Comparison of ENCODE assay signal across 15 mouse cellular contexts in the genomic region with DNA sequence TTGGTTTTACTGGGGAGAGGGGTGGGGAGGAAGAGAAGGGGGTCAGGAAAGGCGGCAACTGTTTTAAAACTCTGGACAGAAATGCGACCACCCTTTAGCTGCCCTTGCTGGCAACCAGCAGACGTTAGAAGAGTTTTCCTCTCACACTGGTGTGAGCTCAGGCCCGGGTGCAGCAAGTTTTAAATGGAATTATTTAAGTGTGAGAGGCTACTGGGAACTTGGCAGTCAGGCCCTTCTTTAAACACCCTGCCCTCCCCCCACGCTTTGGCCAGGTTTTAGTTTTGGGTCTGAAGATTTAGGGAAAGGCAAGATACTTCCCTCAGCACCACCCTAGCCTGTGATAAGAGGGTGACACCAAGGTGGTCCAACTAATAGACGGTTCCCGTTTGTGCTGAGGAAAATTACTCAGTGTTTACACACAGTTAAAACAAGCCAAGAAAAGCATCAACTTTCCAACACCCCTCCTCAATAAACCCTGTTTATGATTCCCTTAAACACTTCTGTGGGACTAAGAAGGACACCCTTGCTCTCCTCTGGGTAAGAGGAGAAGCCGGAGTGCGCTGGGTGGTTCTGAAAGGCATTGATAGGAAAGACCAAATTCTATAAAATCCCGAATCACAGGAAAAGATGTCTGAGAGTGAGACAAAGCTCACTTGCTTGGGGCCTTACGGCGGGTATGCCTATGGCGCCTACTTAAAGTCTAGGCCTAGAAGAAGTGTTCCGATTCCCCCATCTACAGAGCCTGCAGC. TPM values are rescaled to one million over a fixed set of nuclear protein-coding genes. Genes with fewer than 3 reads are reported as not detected.
DNase-seq lines count a peak whose midpoint lies in the region; ATAC-seq and TF ChIP-seq lines count a peak whose summit lies in the region.
"Had no signal": no experiment of that assay in that cellular context is flagged by ENCODE, and none has a peak within 500 bp of the region (broad histone marks: within the 10 kb centered on the region; RNA-seq: fewer than 3 reads in every experiment).

No protein-coding gene starts in this region.

- H3K27ac ChIP-seq in forebrain, postnatal 0 days (ENCODE audit: low read depth, low read length) = peak overlapping the region; percentile 92
- peak overlapping the region; percentile 89 for H3K27ac ChIP-seq in midbrain, embryonic 14.5 days (replicated peaks; ENCODE audit: low read depth, low read length)
- peak overlapping the region; percentile 21; the same call in 1 of the 2 replicates for H3K27ac ChIP-seq in stomach, embryonic 14.5 days (ENCODE audit: low read length)
- H3K27ac ChIP-seq in kidney, embryonic 15.5 days = no peak overlapping the region
- H3K27ac ChIP-seq: intestine, embryonic 15.5 days; limb, embryonic 13.5 days had no signal

- no peak for TF ChIP-seq CTCF in forebrain, postnatal 0 days (IDR thresholded peaks at IDR 0.05; ENCODE audit: low read depth)

- peaks cover 6% of the 10 kb centered on the region for H3K4me1 ChIP-seq in forebrain, postnatal 0 days (ENCODE audit: insufficient read depth)
- peaks cover 30% of the 10 kb centered on the region for H3K4me1 ChIP-seq in midbrain, embryonic 14.5 days (ENCODE audit: control insufficient read depth, insufficient read depth, low read length)
- peaks cover 5% of the 10 kb centered on the region; the same call in 1 of the 2 replicates for H3K4me1 ChIP-seq in stomach, embryonic 14.5 days (ENCODE audit: control insufficient read depth, insufficient read depth, low read length)
- H3K4me1 ChIP-seq in kidney, embryonic 15.5 days = peaks cover 27% of the 10 kb centered on the region

- peak overlapping the region; percentile 5; the same call in 1 of the 2 replicates for H3K4me3 ChIP-seq in forebrain, postnatal 0 days (ENCODE audit: low read depth, low read length)
- no peak overlapping the region; the same call in 1 of the 2 replicates for H3K4me3 ChIP-seq in midbrain, embryonic 14.5 days (replicated peaks; ENCODE audit: low read depth, low read length)
- H3K4me3 ChIP-seq in stomach, embryonic 14.5 days (ENCODE audit: low read depth, low read length) = no peak overlapping the region
- no peak overlapping the region for H3K4me3 ChIP-seq in kidney, embryonic 15.5 days (replicated peaks)
- H3K4me3 ChIP-seq: embryonic facial prominence, embryonic 12.5 days; heart, embryonic 12.5 days; intestine, embryonic 15.5 days; limb, embryonic 13.5 days had no signal

- ATAC-seq in forebrain, postnatal 0 days = no peak
- no peak for ATAC-seq in midbrain, embryonic 14.5 days (ENCODE audit: low FRiP score, low TSS enrichment)
- no peak for ATAC-seq in stomach, embryonic 14.5 days (ENCODE audit: insufficient number of reproducible peaks, insufficient read depth, low FRiP score, low read depth)
- ATAC-seq in kidney, embryonic 15.5 days (replicated peaks; ENCODE audit: low FRiP score) = no peak
- ATAC-seq: activated CD4-positive, CD25-positive, alpha-beta regulatory T cell, adult 4 months; intestine, embryonic 15.5 days had no signal

- peak; percentile 63 for DNase-seq in embryo, embryonic 10.5 days (ENCODE audit: low spot score)
- DNase-seq in embryo, embryonic 10 days (ENCODE audit: low spot score) = no peak
- DNase-seq in forebrain, postnatal 0 days = peak; percentile 71
- DNase-seq in midbrain, embryonic 14.5 days = peak; percentile 67
- DNase-seq in right cerebral cortex, adult 2 months (ENCODE audit: low spot score in 2 of 2) = no peak
- no peak for DNase-seq in spleen, postnatal 14 days (ENCODE audit: low spot score in 2 of 2)
- DNase-seq: lung, embryonic 14.5 days had no signal

- H3K36me3 ChIP-seq in forebrain, postnatal 0 days (ENCODE audit: insufficient read depth) = no peaks in the 10 kb centered on the region
- H3K36me3 ChIP-seq in midbrain, embryonic 14.5 days (ENCODE audit: control insufficient read depth, insufficient read depth, low read length) = no peaks in the 10 kb centered on the region
- H3K36me3 ChIP-seq in stomach, embryonic 14.5 days (ENCODE audit: control insufficient read depth, insufficient read depth, low read length) = no peaks in the 10 kb centered on the region
- H3K36me3 ChIP-seq in kidney, embryonic 15.5 days = no peaks in the 10 kb centered on the region
- H3K36me3 ChIP-seq: embryonic facial prominence, embryonic 12.5 days; G1E; heart, embryonic 12.5 days; intestine, embryonic 15.5 days; limb, embryonic 13.5 days had no signal

- no peaks in the 10 kb centered on the region for H3K9me3 ChIP-seq in forebrain, postnatal 0 days (ENCODE audit: low read length)
- no peaks in the 10 kb centered on the region for H3K9me3 ChIP-seq in midbrain, embryonic 14.5 days (ENCODE audit: control insufficient read depth, low read length)
- H3K9me3 ChIP-seq in stomach, embryonic 14.5 days (ENCODE audit: control insufficient read depth, low read depth, low read length) = no peaks in the 10 kb centered on the region
- no peaks in the 10 kb centered on the region for H3K9me3 ChIP-seq in kidney, embryonic 15.5 days (replicated peaks)
- H3K9me3 ChIP-seq: embryonic facial prominence, embryonic 12.5 days; heart, embryonic 12.5 days; intestine, embryonic 15.5 days; limb, embryonic 13.5 days had no signal

- WGBS in forebrain, postnatal 0 days = 16% methylated on average over 14 of the region's 14 CpGs
- 7% methylated on average over 14 of the region's 14 CpGs for WGBS in midbrain, embryonic 14.5 days
- 14% methylated on average over 14 of the region's 14 CpGs for WGBS in stomach, embryonic 14.5 days
- 2% methylated on average over 14 of the region's 14 CpGs for WGBS in kidney, embryonic 15.5 days

- H3K27me3 ChIP-seq in forebrain, postnatal 0 days (ENCODE audit: insufficient read depth, low read length) = 0 out of 2 replicates have a peak, but pooled peaks cover 4% of the 10 kb centered on the region
- peaks cover 22% of the 10 kb centered on the region for H3K27me3 ChIP-seq in midbrain, embryonic 14.5 days (ENCODE audit: control insufficient read depth, insufficient read depth, low read length)
- H3K27me3 ChIP-seq in stomach, embryonic 14.5 days (ENCODE audit: control insufficient read depth, insufficient read depth, low read length) = peaks cover 39% of the 10 kb centered on the region
- H3K27me3 ChIP-seq in kidney, embryonic 15.5 days = peaks cover 100% of the 10 kb centered on the region

- H3K9ac ChIP-seq in forebrain, postnatal 0 days = peak overlapping the region; percentile 61
- peak overlapping the region; percentile 38 for H3K9ac ChIP-seq in midbrain, embryonic 14.5 days (replicated peaks; ENCODE audit: low read length)
- H3K9ac ChIP-seq in stomach, embryonic 14.5 days (replicated peaks; ENCODE audit: low read depth, low read length) = no peak overlapping the region
- no peak overlapping the region for H3K9ac ChIP-seq in kidney, embryonic 15.5 days
- H3K9ac ChIP-seq: embryonic facial prominence, embryonic 12.5 days; heart, embryonic 12.5 days; intestine, embryonic 15.5 days; limb, embryonic 13.5 days; lung, embryonic 14.5 days had no signal

- peak overlapping the region; percentile 88 for H3K4me2 ChIP-seq in forebrain, postnatal 0 days (ENCODE audit: low read depth)
- H3K4me2 ChIP-seq in midbrain, embryonic 14.5 days (ENCODE audit: low read length) = peak overlapping the region; percentile 83
- no peak overlapping the region for H3K4me2 ChIP-seq in stomach, embryonic 14.5 days (replicated peaks; ENCODE audit: low read depth, low read length)
- H3K4me2 ChIP-seq in kidney, embryonic 15.5 days = no peak overlapping the region
- H3K4me2 ChIP-seq: heart, embryonic 12.5 days; intestine, embryonic 15.5 days; limb, embryonic 13.5 days; lung, embryonic 14.5 days had no signal

RNA-seq across cellular contexts. Expression of gene Sox2, which starts 10.5 kb away (rescaled TPM):
- 80.9 and 120 TPM in 2 replicates for total RNA-seq in forebrain, postnatal 0 days (2014; rRNA removed)
- polyA plus RNA-seq in forebrain, postnatal 0 days (2015; fragmentation: Nextera tagmentation; extraction: Ambion mirVana) = 23.1 and 31.0 TPM in 2 replicates
- polyA plus RNA-seq in midbrain, embryonic 14.5 days (2014; fragmentation: Nextera tagmentation; extraction: Ambion mirVana) = 16.8 and 22.4 TPM in 2 replicates
- polyA plus RNA-seq in stomach, embryonic 14.5 days (2014; fragmentation: Nextera tagmentation; extraction: Ambion mirVana) = 12.0 and 12.5 TPM in 2 replicates
- polyA plus RNA-seq in kidney, embryonic 15.5 days (2015; fragmentation: Nextera tagmentation; extraction: Ambion mirVana) = 0.08 and 0.10 TPM in 2 replicates
- polyA plus RNA-seq: activated CD4-positive, CD25-positive, alpha-beta regulatory T cell, adult 4 months; G1E had no signal

Comparison
In these comparisons a context has a peak if more than half of its experiments do, and no peak if none do; other contexts are left out.
1. DNase-seq: peak in embryo, embryonic 10.5 days (single experiment), forebrain, postnatal 0 days (single experiment) and midbrain, embryonic 14.5 days (single experiment); none in embryo, embryonic 10 days (single experiment), right cerebral cortex, adult 2 months (0 of 2) and spleen, postnatal 14 days (0 of 2).
2. H3K4me2 ChIP-seq: peak in forebrain, postnatal 0 days (single experiment) and midbrain, embryonic 14.5 days (single experiment); none in stomach, embryonic 14.5 days (single experiment) and kidney, embryonic 15.5 days (single experiment).
3. H3K9ac ChIP-seq: peak in forebrain, postnatal 0 days (single experiment) and midbrain, embryonic 14.5 days (single experiment); none in stomach, embryonic 14.5 days (single experiment) and kidney, embryonic 15.5 days (single experiment).
4. RNA of gene Sox2, which starts 10.5 kb away (polyA plus RNA-seq): 23.1 to 31.0 TPM in forebrain, postnatal 0 days, 16.8 to 22.4 TPM in midbrain, embryonic 14.5 days and 12.0 to 12.5 TPM in stomach, embryonic 14.5 days; 0.08 to 0.10 TPM in kidney, embryonic 15.5 days; every median in the first group is over 10 times any median in the second.